Mouse (Mus musculus): ENCODE results near the gene Thrsp.

GRCm38 (mm10) chr7:97416906-97417777, at the start of gene Thrsp:
- TF ChIP-seq POLR2A (IDR thresholded peaks at IDR 0.05; ENCODE audit: borderline replicate concordance, insufficient read depth, low read length) (peak; percentile 97), CTCF (IDR thresholded peaks at IDR 0.05; ENCODE audit: borderline replicate concordance, insufficient read depth, low read depth, low read length) (no peak)
